Mouse (Mus musculus) brain, embryonic 18.5 days (tissue): ENCODE results near the gene Prkag2.

Source experiments
- DNase-seq: peaks from one replicate; pipeline ENCODE4 v3.0.0-alpha.2; 2012; ENCODE audit warnings: low read depth, low spot score

Prkag2 gene

DNA sequence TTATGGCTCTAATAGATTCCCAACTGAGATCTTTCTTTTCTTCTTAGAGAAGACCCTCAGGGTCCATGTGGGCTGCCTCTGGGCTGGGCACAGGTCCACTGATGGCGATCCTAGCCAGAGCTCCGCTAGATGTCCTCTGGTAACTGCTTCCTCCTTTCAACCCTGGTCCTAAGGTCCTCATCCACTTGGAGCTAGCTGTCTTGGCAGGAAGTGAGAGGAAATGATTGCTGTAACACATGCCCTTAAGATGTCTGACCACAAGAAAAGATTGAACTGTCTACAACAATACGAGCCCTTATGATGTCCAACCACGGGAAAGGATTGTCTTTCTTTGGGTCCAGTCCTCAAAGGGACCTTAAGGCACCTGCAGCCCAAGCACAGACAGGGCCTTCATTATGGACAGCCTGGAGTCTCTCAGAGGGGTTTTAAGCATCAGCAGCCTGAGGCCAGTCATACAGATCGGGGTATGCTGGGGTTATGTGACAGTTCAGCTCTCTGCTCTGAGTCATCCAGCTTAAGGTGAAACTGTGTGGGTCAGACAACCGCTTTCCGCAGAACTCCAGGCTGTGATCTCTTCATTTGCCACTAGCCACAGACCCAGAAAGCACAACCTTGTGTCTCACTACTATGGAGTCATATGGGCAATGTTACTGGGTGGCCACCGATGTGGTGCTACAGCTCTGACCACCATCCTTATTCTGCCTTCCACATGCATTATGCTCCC lies 129.7 kb downstream of the Prkag2 start:
- DNase-seq = no peak

- no peak for DNase-seq
Observed at GRCm38 (mm10) chr5:24969241-24969880, 131.1 kb downstream of the Prkag2 start.

- DNase-seq = no peak
Observed at GRCm38 (mm10) chr5:24968792-24969191, 131.7 kb downstream of the Prkag2 start.

DNA sequence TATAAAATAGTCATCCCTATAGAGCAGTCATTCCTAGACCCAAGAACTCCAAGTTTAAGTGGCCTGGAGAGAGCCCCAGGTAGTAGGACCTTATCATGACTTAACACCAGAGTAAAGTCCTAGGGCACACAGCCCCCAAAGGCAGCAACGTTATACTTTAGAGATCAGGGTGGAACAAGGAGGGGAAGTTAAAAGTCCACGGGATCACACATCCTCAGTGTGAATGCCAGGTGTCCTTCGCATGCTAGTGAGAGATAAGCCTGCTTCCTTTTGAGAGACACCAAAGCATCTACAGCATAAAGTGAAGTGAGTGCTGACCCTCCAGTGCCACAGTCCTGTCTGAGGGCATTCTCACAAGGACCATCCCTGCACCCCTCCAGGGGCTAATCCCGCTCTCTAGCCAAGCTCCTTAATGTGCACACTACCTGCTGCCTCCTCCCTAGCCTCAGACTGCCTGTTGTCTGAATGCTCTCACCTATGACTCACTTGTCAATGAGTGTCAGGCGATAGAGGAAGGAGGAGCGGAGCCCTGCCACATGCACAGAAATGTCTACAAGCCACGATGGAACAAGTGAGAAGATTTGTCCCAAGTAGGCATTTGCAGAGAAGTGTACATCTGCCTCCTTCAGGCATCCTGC lies 132.4 kb downstream of the Prkag2 start:
- no peak for DNase-seq

GRCm38 (mm10) chr5:24963776-24964175 lies 136.7 kb downstream of the Prkag2 start:
- DNase-seq = no peak

DNA sequence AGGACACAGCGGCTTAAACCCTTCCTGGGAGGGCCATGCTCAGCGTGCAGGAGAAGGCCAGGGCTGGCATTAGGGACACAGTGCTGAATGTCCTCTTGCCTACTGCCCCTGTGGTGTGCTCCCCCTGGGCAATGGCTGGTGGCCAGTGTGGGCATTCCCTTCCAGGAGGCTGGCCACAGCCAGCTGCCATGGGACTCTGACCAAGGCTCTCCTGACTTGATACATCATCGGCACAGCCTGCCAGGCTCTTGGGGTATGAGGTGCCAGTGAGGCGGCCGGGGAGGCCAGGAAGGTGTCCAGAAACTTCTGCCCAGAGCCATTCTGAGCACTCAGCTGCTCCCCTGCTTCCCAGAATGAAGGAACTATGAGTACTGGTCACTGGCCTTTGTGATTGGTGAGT lies 139.7 kb downstream of the Prkag2 start:
- no peak for DNase-seq

DNA sequence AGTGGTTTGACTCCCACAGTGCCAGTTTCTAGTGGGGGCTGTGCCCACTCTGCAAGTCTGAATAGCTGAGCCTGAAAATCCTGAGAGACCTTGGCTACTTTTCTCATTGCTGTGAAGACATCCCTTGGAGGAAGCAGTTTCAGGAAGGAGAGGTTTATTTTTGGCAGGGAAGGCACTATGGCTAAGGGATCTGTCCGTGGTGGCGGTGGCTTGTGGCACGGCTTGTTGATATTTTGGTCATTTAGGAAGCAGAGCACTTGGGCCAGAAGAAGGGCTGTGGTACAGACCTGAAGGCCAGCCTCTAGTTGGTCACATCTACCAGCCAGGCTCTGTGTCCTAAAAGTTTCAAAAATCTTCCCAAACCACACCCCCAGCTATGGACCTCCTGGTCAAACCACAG lies 140.7 kb downstream of the Prkag2 start:
- no peak for DNase-seq

DNA sequence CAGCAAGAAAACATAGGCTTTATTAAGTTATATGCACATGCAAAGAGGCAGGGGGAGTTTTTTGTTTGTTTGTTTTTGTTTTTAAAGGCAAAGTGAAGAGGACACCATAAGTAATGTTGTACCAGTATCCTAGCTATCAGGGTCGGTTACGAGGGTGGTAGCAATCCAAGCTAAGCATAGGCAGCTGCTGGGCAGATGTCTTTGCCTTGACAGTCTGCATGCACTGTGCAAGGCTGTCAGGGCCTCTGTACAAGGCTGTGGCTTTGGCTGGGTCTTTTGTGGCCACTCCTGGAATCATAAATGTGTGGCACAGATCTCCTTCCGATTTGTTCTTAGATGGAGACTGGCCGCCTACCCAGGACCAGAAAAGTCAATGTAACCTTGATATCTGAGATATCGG lies 141.8 kb downstream of the Prkag2 start:
- no peak for DNase-seq

GRCm38 (mm10) chr5:24956891-24957290 lies 143.6 kb downstream of the Prkag2 start:
- no peak for DNase-seq

GRCm38 (mm10) chr5:24952842-24953741 lies 147.3 kb downstream of the Prkag2 start:
- peak; percentile 30 for DNase-seq

GRCm38 (mm10) chr5:24952212-24952611 lies 148.2 kb downstream of the Prkag2 start:
- no peak for DNase-seq

DNA sequence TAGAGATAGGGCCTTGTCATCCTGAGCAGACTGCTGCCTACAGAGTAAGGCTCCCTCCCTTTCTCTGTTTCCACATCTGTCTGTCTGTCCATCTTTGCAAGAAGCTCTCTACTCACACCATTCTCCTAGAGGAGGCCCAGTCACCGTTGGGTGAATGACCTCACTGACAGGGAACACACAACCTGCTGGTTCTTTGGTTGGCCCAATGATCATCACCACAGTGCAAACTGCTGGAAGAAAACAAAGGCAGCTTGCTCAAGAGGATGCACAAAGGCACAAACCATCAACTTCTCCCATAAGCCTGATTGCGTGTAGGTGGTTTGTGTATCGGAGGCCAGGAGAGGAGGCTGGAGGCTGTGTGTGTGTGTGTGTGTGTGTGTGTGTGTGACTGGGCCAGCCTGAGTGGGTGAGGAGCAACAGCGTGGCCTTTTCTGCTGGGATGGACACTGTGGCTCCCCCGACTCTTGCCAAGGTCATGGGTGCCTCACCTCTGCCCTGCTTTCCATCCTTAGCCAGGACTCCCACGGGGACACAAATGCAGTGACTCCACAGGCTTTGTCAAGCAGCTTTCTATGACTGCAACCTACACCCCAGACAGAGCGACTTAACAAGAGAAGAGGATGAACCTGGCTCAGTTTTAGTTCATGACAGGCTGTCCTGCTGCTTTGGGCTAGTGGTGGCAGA lies 149.4 kb downstream of the Prkag2 start:
- no peak for DNase-seq

GRCm38 (mm10) chr5:24950039-24950438 lies 150.4 kb downstream of the Prkag2 start:
- no peak for DNase-seq

- no peak for DNase-seq
Observed at GRCm38 (mm10) chr5:24938046-24938822, 162.2 kb downstream of the Prkag2 start.

DNA sequence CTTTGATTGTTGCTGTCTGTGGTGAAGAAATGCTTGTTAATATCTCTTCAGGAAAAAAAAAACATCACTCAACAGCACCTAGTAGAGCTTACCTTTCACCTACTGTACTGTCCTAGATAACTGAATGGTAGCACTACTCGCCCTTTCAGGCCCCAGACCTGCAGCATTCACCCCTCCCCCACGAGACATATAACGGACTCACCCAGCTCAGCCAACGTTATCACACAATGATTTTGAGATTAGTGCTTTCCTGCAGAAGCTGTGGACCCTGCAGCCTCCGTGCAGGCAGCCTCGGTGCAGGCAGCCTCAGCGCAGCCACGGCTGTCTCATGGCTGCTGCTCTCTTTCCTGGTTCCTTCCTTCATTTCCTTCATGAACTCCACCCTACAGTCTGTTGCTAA lies 164.0 kb downstream of the Prkag2 start:
- DNase-seq = no peak

DNA sequence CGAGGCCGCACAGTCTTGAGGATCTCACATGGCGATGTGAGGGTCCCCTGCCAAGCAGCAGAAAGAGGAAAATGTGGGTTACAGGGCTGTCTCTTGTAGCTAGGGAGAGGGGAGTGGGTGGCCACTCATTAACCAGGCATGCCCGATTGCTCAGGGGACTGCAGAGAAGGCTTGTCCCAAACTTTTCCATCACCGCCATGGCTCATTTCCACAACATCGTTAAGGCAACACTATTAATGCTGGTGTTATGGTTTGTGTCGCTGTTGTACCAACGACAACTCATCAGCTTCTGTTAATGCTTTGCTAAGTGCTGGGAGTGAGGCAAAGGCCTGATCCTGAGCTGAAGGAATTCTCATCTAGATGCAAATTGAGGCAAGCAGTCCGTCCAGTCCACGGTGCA lies 165.0 kb downstream of the Prkag2 start:
- DNase-seq = no peak

DNA sequence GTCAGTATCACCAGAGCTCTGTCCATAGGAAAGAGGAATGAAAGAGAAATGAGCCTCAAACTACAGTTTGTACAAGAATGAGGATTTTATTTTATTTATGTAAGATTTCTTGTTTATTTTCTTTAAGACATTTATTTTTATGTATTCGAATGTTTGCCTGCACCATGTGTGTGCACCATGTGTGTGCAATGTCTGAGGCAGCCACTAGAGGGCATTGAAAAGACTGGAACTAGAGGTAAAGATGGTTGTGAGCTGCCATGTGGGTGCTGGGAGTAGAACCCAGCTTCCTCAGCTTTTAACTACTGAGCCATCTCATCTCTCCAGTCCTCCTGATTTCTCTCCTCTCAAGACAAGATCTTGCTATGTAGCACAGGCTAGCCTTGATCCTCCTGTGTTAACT lies 166.7 kb downstream of the Prkag2 start:
- DNase-seq = no peak

- no peak for DNase-seq
Observed at GRCm38 (mm10) chr5:24931578-24932185, 168.8 kb downstream of the Prkag2 start.

GRCm38 (mm10) chr5:24930831-24931577 lies 169.4 kb downstream of the Prkag2 start:
- no peak for DNase-seq
